Mouse (Mus musculus) brain, embryonic 14.5 days (tissue): ENCODE data around the gene Rag2. TPM values are rescaled to one million over a fixed set of nuclear protein-coding genes. Genes with fewer than 3 reads are reported as not detected.

Source experiments
- DNase-seq: peaks from one replicate; pipeline ENCODE4 v3.0.0-alpha.2; 2011; ENCODE audit warnings: low read depth
- CTCF ChIP-seq: fragments of 200-500 bp; IDR thresholded peaks from 2 replicates; pipeline ENCODE4 v1.5.1; 2012; ENCODE audit warnings: inconsistent platforms, mild to moderate bottlenecking, moderate library complexity, borderline replicate concordance; ENCODE audit not compliant: insufficient read depth, insufficient read length; ENCODE audit errors: extremely low read depth
- POLR2A ChIP-seq: fragments of 200-500 bp; IDR thresholded peaks from 2 replicates; pipeline ENCODE4 v1.6.1; 2012; ENCODE audit warnings: mild to moderate bottlenecking, inconsistent platforms, borderline replicate concordance; ENCODE audit not compliant: poor library complexity, insufficient read depth, insufficient read length, severe bottlenecking; ENCODE audit errors: extremely low read depth
- polyA plus RNA-seq: library from polyadenylated mRNA; depleted of rRNA; stranded (reverse); fragments of >200 nt; gene quantifications from 2 replicates; pipeline ENCODE4 v1.2.3, GENCODE M21; 2012

Rag2 gene
- polyA plus RNA-seq, 1 experiment, result 0.03 TPM

GRCm38 (mm10) chr2:101639840-101640350, 15.4 kb downstream of the Rag2 start:
- peak; percentile 69 for DNase-seq
- no peak for TF ChIP-seq POLR2A
- no peak for TF ChIP-seq CTCF

- DNase-seq, result no peak
- TF ChIP-seq POLR2A (no peak), CTCF (no peak)
These were observed 21.3 kb downstream of the Rag2 start for GRCm38 (mm10) chr2:101645841-101646240.

GRCm38 (mm10) chr2:101648361-101648760, 23.8 kb downstream of the Rag2 start:
- TF ChIP-seq POLR2A (no peak), CTCF (no peak)
- no peak for DNase-seq

- no peak for TF ChIP-seq POLR2A
- DNase-seq, result peak; percentile 35
These were observed 24.7 kb downstream of the Rag2 start, which contains the start of the genes Rag1 and B230118H07Rik for GRCm38 (mm10) chr2:101649114-101649671. Rag1 (minus strand) TSS chr2:101649501. B230118H07Rik (minus strand) TSS chr2:101649532.

GRCm38 (mm10) chr2:101650446-101650845, 25.9 kb downstream of the Rag2 start:
- no peak for DNase-seq
- TF ChIP-seq CTCF, result no peak
- TF ChIP-seq POLR2A, result no peak

- TF ChIP-seq CTCF (no peak), POLR2A (no peak)
- DNase-seq, result no peak
These were observed 27.8 kb downstream of the Rag2 start for GRCm38 (mm10) chr2:101652204-101652920.

- DNase-seq, result peak; percentile 94
- TF ChIP-seq POLR2A (no peak), CTCF (peak; percentile 79)
These were observed 28.5 kb downstream of the Rag2 start for GRCm38 (mm10) chr2:101652921-101653597.

- DNase-seq, result no peak
- TF ChIP-seq CTCF, result no peak
- no peak for TF ChIP-seq POLR2A
These were observed 36.0 kb downstream of the Rag2 start for GRCm38 (mm10) chr2:101660536-101660935.

- peak; percentile 94 for DNase-seq
- TF ChIP-seq CTCF (peak; percentile 89), POLR2A (no peak)
These were observed 40.7 kb downstream of the Rag2 start for GRCm38 (mm10) chr2:101665058-101665702.

- DNase-seq, result no peak
- no peak for TF ChIP-seq CTCF
- TF ChIP-seq POLR2A, result no peak
These were observed 41.2 kb downstream of the Rag2 start for GRCm38 (mm10) chr2:101665703-101666092.

GRCm38 (mm10) chr2:101668751-101669150, 44.2 kb downstream of the Rag2 start:
- no peak for DNase-seq
- TF ChIP-seq CTCF (no peak), POLR2A (no peak)
